Mouse (Mus musculus): ENCODE results near the gene Lrpap1. TPM values are rescaled to one million over a fixed set of nuclear protein-coding genes. Genes with fewer than 3 reads are reported as not detected.
A peak's percentile ranks its signal among the peaks of the same experiment; 100 is the strongest.

Gene Lrpap1
- polyA plus RNA-seq, 1 experiment: 36.4 TPM

- Histone ChIP-seq H3K4me3 (ENCODE audit: control insufficient read depth, low read depth, low read length) (no peak overlapping the region), H3K36me3 (ENCODE audit: control insufficient read depth, insufficient read depth, low read length) (no peaks in the 10 kb centered on the region), H3K27me3 (ENCODE audit: control insufficient read depth, insufficient read depth, low read length) (no peaks in the 10 kb centered on the region), H3K4me1 (ENCODE audit: control insufficient read depth, insufficient read depth, low read length) (peaks cover 2% of the 10 kb centered on the region; the same call in 1 of the 2 replicates), H3K27ac (ENCODE audit: control insufficient read depth, insufficient read depth, low read depth, low read length) (no peak overlapping the region)
- no peak for TF ChIP-seq POLR2A (IDR thresholded peaks at IDR 0.05; ENCODE audit: control insufficient read depth, low read depth, low read length)
- no peak for TF ChIP-seq CTCF (IDR thresholded peaks at IDR 0.05; ENCODE audit: control insufficient read depth, insufficient read depth, insufficient replicate concordance, low read depth, low read length)
Observed at GRCm38 (mm10) chr5:35120024-35120423, 14.5 kb upstream of the Lrpap1 start.

- Histone ChIP-seq H3K27me3 (ENCODE audit: control insufficient read depth, insufficient read depth, low read length) (no peaks in the 10 kb centered on the region), H3K4me1 (ENCODE audit: control insufficient read depth, insufficient read depth, low read length) (peaks cover 2% of the 10 kb centered on the region; the same call in 1 of the 2 replicates), H3K36me3 (ENCODE audit: control insufficient read depth, insufficient read depth, low read length) (no peaks in the 10 kb centered on the region), H3K27ac (ENCODE audit: control insufficient read depth, insufficient read depth, low read depth, low read length) (no peak overlapping the region), H3K4me3 (ENCODE audit: control insufficient read depth, low read depth, low read length) (no peak overlapping the region)
- TF ChIP-seq CTCF (IDR thresholded peaks at IDR 0.05; ENCODE audit: control insufficient read depth, insufficient read depth, insufficient replicate concordance, low read depth, low read length): no peak
- no peak for TF ChIP-seq POLR2A (IDR thresholded peaks at IDR 0.05; ENCODE audit: control insufficient read depth, low read depth, low read length)
Observed at GRCm38 (mm10) chr5:35118418-35118817, 12.9 kb upstream of the Lrpap1 start.

GRCm38 (mm10) chr5:35117633-35118032 lies 12.1 kb upstream of the Lrpap1 start:
- TF ChIP-seq POLR2A (IDR thresholded peaks at IDR 0.05; ENCODE audit: control insufficient read depth, low read depth, low read length) (no peak), CTCF (IDR thresholded peaks at IDR 0.05; ENCODE audit: control insufficient read depth, insufficient read depth, insufficient replicate concordance, low read depth, low read length) (no peak)
- H3K27me3 ChIP-seq (ENCODE audit: control insufficient read depth, insufficient read depth, low read length): no peaks in the 10 kb centered on the region
- no peak overlapping the region for H3K4me3 ChIP-seq (ENCODE audit: control insufficient read depth, low read depth, low read length)
- peaks cover 2% of the 10 kb centered on the region; the same call in 1 of the 2 replicates for H3K4me1 ChIP-seq (ENCODE audit: control insufficient read depth, insufficient read depth, low read length)
- H3K36me3 ChIP-seq (ENCODE audit: control insufficient read depth, insufficient read depth, low read length): no peaks in the 10 kb centered on the region
- H3K27ac ChIP-seq (ENCODE audit: control insufficient read depth, insufficient read depth, low read depth, low read length): peak overlapping the region; percentile 52; the same call in 1 of the 2 replicates

GRCm38 (mm10) chr5:35116002-35116401 lies 10.4 kb upstream of the Lrpap1 start:
- Histone ChIP-seq H3K4me1 (ENCODE audit: control insufficient read depth, insufficient read depth, low read length) (peaks cover 2% of the 10 kb centered on the region; the same call in 1 of the 2 replicates), H3K4me3 (ENCODE audit: control insufficient read depth, low read depth, low read length) (no peak overlapping the region), H3K27me3 (ENCODE audit: control insufficient read depth, insufficient read depth, low read length) (no peaks in the 10 kb centered on the region), H3K36me3 (ENCODE audit: control insufficient read depth, insufficient read depth, low read length) (no peaks in the 10 kb centered on the region), H3K27ac (ENCODE audit: control insufficient read depth, insufficient read depth, low read depth, low read length) (no peak overlapping the region)
- TF ChIP-seq CTCF (IDR thresholded peaks at IDR 0.05; ENCODE audit: control insufficient read depth, insufficient read depth, insufficient replicate concordance, low read depth, low read length) (no peak), POLR2A (IDR thresholded peaks at IDR 0.05; ENCODE audit: control insufficient read depth, low read depth, low read length) (no peak)

- Histone ChIP-seq H3K4me1 (ENCODE audit: control insufficient read depth, insufficient read depth, low read length) (peaks cover 2% of the 10 kb centered on the region; the same call in 1 of the 2 replicates), H3K36me3 (ENCODE audit: control insufficient read depth, insufficient read depth, low read length) (no peaks in the 10 kb centered on the region), H3K27me3 (ENCODE audit: control insufficient read depth, insufficient read depth, low read length) (no peaks in the 10 kb centered on the region)
Observed at GRCm38 (mm10) chr5:35112444-35112843, 6.9 kb upstream of the Lrpap1 start.

GRCm38 (mm10) chr5:35105922-35106298 lies 344 bp upstream of the Lrpap1 start:
- Histone ChIP-seq H3K4me3 (ENCODE audit: control insufficient read depth, low read depth, low read length) (peak overlapping the region; percentile 75), H3K4me1 (ENCODE audit: control insufficient read depth, insufficient read depth, low read length) (peaks cover 9% of the 10 kb centered on the region), H3K27ac (ENCODE audit: control insufficient read depth, insufficient read depth, low read depth, low read length) (no peak overlapping the region), H3K36me3 (ENCODE audit: control insufficient read depth, insufficient read depth, low read length) (no peaks in the 10 kb centered on the region), H3K27me3 (ENCODE audit: control insufficient read depth, insufficient read depth, low read length) (no peaks in the 10 kb centered on the region)
- TF ChIP-seq POLR2A (IDR thresholded peaks at IDR 0.05; ENCODE audit: control insufficient read depth, low read depth, low read length) (no peak), CTCF (IDR thresholded peaks at IDR 0.05; ENCODE audit: control insufficient read depth, insufficient read depth, insufficient replicate concordance, low read depth, low read length) (no peak)

More at GRCm38 (mm10) chr5:35112444-35112843, 6.9 kb upstream of the Lrpap1 start:
- Histone ChIP-seq H3K27ac (ENCODE audit: control insufficient read depth, insufficient read depth, low read depth, low read length) (no peak overlapping the region), H3K4me3 (ENCODE audit: control insufficient read depth, low read depth, low read length) (no peak overlapping the region)
- TF ChIP-seq CTCF (IDR thresholded peaks at IDR 0.05; ENCODE audit: control insufficient read depth, insufficient read depth, insufficient replicate concordance, low read depth, low read length) (no peak), POLR2A (IDR thresholded peaks at IDR 0.05; ENCODE audit: control insufficient read depth, low read depth, low read length) (no peak)

GRCm38 (mm10) chr5:35104183-35104959 lies 1.2 kb downstream of the Lrpap1 start:
- H3K27ac ChIP-seq (ENCODE audit: control insufficient read depth, insufficient read depth, low read depth, low read length): no peak overlapping the region
- TF ChIP-seq CTCF (IDR thresholded peaks at IDR 0.05; ENCODE audit: control insufficient read depth, insufficient read depth, insufficient replicate concordance, low read depth, low read length) (no peak), POLR2A (IDR thresholded peaks at IDR 0.05; ENCODE audit: control insufficient read depth, low read depth, low read length) (no peak)
- no peaks in the 10 kb centered on the region; the same call in 1 of the 2 replicates for H3K36me3 ChIP-seq (ENCODE audit: control insufficient read depth, insufficient read depth, low read length)
- no peak overlapping the region for H3K4me3 ChIP-seq (ENCODE audit: control insufficient read depth, low read depth, low read length)
- no peaks in the 10 kb centered on the region for H3K27me3 ChIP-seq (ENCODE audit: control insufficient read depth, insufficient read depth, low read length)
- H3K4me1 ChIP-seq (ENCODE audit: control insufficient read depth, insufficient read depth, low read length): peaks cover 9% of the 10 kb centered on the region

Data from testis, adult 2 months (tissue).